Mouse (Mus musculus) midbrain, embryonic 10.5 days (tissue): Measurements from ENCODE around the gene Prss22. TPM values are rescaled to one million over a fixed set of nuclear protein-coding genes. Genes with fewer than 3 reads are reported as not detected.
A peak's percentile ranks its signal among the peaks of the same experiment; 100 is the strongest.
"Not testable (repeated sequence)": the region's sequence is repeated elsewhere in the genome, so short reads cannot be mapped to it uniquely, and the experiment has no call there.

Experiments used
- DNase-seq: peaks from one replicate; pipeline ENCODE4 v3.0.0-alpha.2; 2017; ENCODE audit warnings: low spot score
- H3K27ac ChIP-seq: fragments of 300-500 bp; sonication (generic); replicated peaks from 2 replicates; pipeline ENCODE4 v1.5.1; 2016; ENCODE audit warnings: mild to moderate bottlenecking
- H3K27me3 ChIP-seq: fragments of 300-500 bp; sonication (generic); 2 replicates; pipeline ENCODE4 v1.6.1; 2016; ENCODE audit warnings: low read depth, mild to moderate bottlenecking; ENCODE audit not compliant: poor library complexity, severe bottlenecking
- H3K36me3 ChIP-seq: fragments of 300-500 bp; sonication (generic); 2 replicates; pipeline ENCODE4 v1.6.1; 2016; ENCODE audit warnings: mild to moderate bottlenecking, moderate library complexity
- H3K4me1 ChIP-seq: fragments of 300-500 bp; sonication (generic); 2 replicates; pipeline ENCODE4 v1.6.1; 2016
- H3K4me3 ChIP-seq: fragments of 300-500 bp; sonication (generic); 2 replicates; pipeline ENCODE4 v1.5.1; 2016; ENCODE audit warnings: mild to moderate bottlenecking, moderate library complexity
- H3K9me3 ChIP-seq: fragments of 300-500 bp; sonication (generic); replicated peaks from 2 replicates; pipeline ENCODE4 v1.6.1; 2016; ENCODE audit warnings: mild to moderate bottlenecking
- WGBS: fragments of 180-500 bp; shearing (Covaris S2); methylation state at CpG from one replicate; pipeline ENCODE4 v1.1.7; 2016; 5-methylcytosine and 5-hydroxymethylcytosine counted together
- microRNA-seq: library from miRNA; unstranded; fragments of <30 nt; microRNA quantifications from one replicate; pipeline ENCODE4, GENCODE M21; 2017
- polyA plus RNA-seq: library from polyadenylated mRNA; unstranded; fragments of >200 nt; fragmentation: Nextera tagmentation; extraction: Ambion mirVana; gene quantifications from 2 replicates; pipeline ENCODE4 v1.2.1, GENCODE M21; 2016

Prss22 gene
- polyA plus RNA-seq, 1 experiment from 2014 or later: 0.26 TPM

GRCm38 (mm10) chr17:23961573-23962122, 36.3 kb downstream of the Prss22 start:
- Histone ChIP-seq H3K4me3 (no peak overlapping the region), H3K9me3 (no peaks in the 10 kb centered on the region), H3K27ac (no peak overlapping the region), H3K36me3 (no peaks in the 10 kb centered on the region), H3K27me3 (peaks cover 3% of the 10 kb centered on the region; the same call in 1 of the 2 replicates), H3K4me1 (peaks cover 13% of the 10 kb centered on the region)
- 60% methylated on average over 4 of the region's 4 CpGs for WGBS
- DNase-seq: no peak

DNA sequence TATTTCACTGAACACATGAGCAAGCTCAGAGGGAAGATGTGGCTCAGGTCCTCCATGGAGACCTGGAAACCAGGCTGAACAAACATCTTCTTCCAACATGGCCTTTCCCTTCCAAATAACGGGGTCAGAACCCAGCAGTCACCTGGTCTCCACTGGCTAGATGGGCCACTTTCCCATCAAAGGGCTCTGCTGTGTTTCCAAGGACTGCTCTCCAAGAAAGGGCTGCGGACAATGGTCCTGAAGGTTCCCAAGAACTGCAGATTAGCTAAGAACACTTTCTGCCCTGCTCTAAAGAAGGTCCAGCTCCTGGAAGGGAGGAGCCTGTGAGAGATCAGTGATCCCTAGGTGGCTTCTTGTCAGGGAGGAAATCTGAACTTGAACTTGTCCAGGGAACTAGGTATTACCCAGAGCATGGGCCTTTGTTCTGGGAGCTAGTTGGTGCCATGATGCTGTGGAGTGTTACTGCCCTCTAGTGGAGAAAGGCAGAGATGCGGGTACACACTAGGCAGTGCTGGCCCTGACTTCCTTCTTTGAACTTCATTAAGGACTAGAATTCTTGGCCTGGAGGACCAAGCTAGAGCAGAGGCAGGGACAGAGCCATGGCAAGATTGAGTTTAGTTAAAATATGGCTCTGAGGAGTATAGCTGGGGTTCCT, 37.7 kb downstream of the Prss22 start:
- Histone ChIP-seq H3K4me1 (peaks cover 5% of the 10 kb centered on the region; the same call in 1 of the 2 replicates), H3K27ac (peak overlapping the region; percentile 72), H3K27me3 (peaks cover 3% of the 10 kb centered on the region; the same call in 1 of the 2 replicates), H3K9me3 (no peaks in the 10 kb centered on the region), H3K4me3 (no peak overlapping the region), H3K36me3 (no peaks in the 10 kb centered on the region)
- DNase-seq: peak; percentile 86
- 41% methylated on average over 3 of the region's 3 CpGs for WGBS

GRCm38 (mm10) chr17:23955174-23955573, 42.7 kb downstream of the Prss22 start, which contains the start of gene Sbpl:
TSS of gene Sbpl (minus strand) at chr17:23955274.
- Histone ChIP-seq H3K27me3 (peaks cover 3% of the 10 kb centered on the region; the same call in 1 of the 2 replicates), H3K36me3 (no peaks in the 10 kb centered on the region), H3K4me3 (no peak within 1 kb of the TSS), H3K27ac (no peak within 1 kb of the TSS), H3K4me1 (peaks cover 5% of the 10 kb centered on the region; the same call in 1 of the 2 replicates), H3K9me3 (no peaks in the 10 kb centered on the region)
- DNase-seq: no peak
- WGBS: 82% methylated on average over 5 of the region's 5 CpGs

DNA sequence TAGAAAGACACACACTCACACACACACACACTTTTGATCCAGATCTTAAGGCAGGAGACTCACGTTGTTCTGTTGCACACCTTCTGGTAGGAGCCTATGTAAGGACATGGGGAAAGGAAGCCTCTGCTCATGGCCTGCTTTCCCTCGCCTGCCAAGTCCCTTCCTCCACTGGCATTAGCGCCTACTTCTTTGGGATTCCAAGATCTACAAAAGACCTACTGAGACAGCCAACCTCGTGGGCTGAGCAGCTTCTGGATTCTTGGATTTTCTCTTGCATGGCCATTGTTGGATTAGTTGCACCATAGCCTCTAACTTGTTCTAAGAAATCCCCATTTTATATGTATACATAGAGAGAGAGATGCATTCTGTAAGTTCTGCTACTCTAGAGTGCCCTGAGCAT, 47.1 kb downstream of the Prss22 start:
- not testable (repeated sequence) for H3K36me3 ChIP-seq, H3K27ac ChIP-seq, H3K4me3 ChIP-seq, H3K4me1 ChIP-seq, H3K27me3 ChIP-seq, DNase-seq, H3K9me3 ChIP-seq
- WGBS: 81% methylated on average over 4 of the region's 4 CpGs

- H3K4me3 ChIP-seq: no peak overlapping the region
- H3K27ac ChIP-seq: no peak overlapping the region
- DNase-seq: no peak
- 75% methylated on average over 2 of the region's 2 CpGs for WGBS
- H3K27me3 ChIP-seq: no peaks in the 10 kb centered on the region
- no peaks in the 10 kb centered on the region for H3K4me1 ChIP-seq
- no peaks in the 10 kb centered on the region for H3K36me3 ChIP-seq
- H3K9me3 ChIP-seq: no peaks in the 10 kb centered on the region
Observed at GRCm38 (mm10) chr17:23949068-23949467, 48.8 kb downstream of the Prss22 start.

GRCm38 (mm10) chr17:23947486-23947885, 50.4 kb downstream of the Prss22 start:
- WGBS: 90% methylated on average over 4 of the region's 4 CpGs
- H3K4me3 ChIP-seq, H3K4me1 ChIP-seq, H3K27me3 ChIP-seq, H3K36me3 ChIP-seq, H3K9me3 ChIP-seq, DNase-seq, H3K27ac ChIP-seq: not testable (repeated sequence)

Small RNAs within 50 kb of the gene (microRNA-seq; reads per million reads assigned to microRNA genes)
- not detected for gene Gm27700

Other genes starting within 250 kb of the Prss22 start
- 187 and 202 TPM in 2 replicates for gene Flywch1, start 226.5 kb downstream of the Prss22 start, polyA plus RNA-seq
- gene Flywch2, start 212.0 kb downstream of the Prss22 start, polyA plus RNA-seq: 19.5 and 23.4 TPM in 2 replicates
- gene Srrm2, start 207.6 kb downstream of the Prss22 start, polyA plus RNA-seq: 509 and 515 TPM in 2 replicates
- 1,078 TPM in 2 replicates for gene Elob, start 169.0 kb downstream of the Prss22 start, polyA plus RNA-seq
- 0.28 and 0.52 TPM in 2 replicates for gene Prss33, start 162.0 kb downstream of the Prss22 start, polyA plus RNA-seq
- gene Prss32, start 154.2 kb downstream of the Prss22 start, polyA plus RNA-seq: not detected in 2 replicates
- 1.7 and 2.3 TPM in 2 replicates for gene Prss41, start 153.9 kb downstream of the Prss22 start, polyA plus RNA-seq
- not detected in 2 replicates for gene Prss21, start 130.0 kb downstream of the Prss22 start, polyA plus RNA-seq
- not detected in 2 replicates for gene Dcpp1, start 117.2 kb downstream of the Prss22 start, polyA plus RNA-seq
- not detected in 2 replicates for gene Dcpp2, start 117.2 kb downstream of the Prss22 start, polyA plus RNA-seq
- not detected in 2 replicates for gene Dcpp3, start 80.6 kb downstream of the Prss22 start, polyA plus RNA-seq
- gene Sbp, start 56.4 kb downstream of the Prss22 start, polyA plus RNA-seq: not detected in 2 replicates
- gene Sbpl, start 42.8 kb downstream of the Prss22 start, polyA plus RNA-seq: not detected in 2 replicates
- gene Prss30, start 17.5 kb downstream of the Prss22 start, polyA plus RNA-seq: not detected in 2 replicates
- 0.10 TPM in 1 of 2 replicates, not detected in the other for gene Prss27, start 40.0 kb upstream of the Prss22 start, polyA plus RNA-seq
- gene Kctd5, start 75.4 kb upstream of the Prss22 start, polyA plus RNA-seq: 91.1 and 91.5 TPM in 2 replicates
- 31.5 and 37.9 TPM in 2 replicates for gene Pdpk1, start 152.8 kb upstream of the Prss22 start, polyA plus RNA-seq
- 42.4 and 44.8 TPM in 2 replicates for gene Amdhd2, start 165.7 kb upstream of the Prss22 start, polyA plus RNA-seq
- gene Atp6v0c, start 171.6 kb upstream of the Prss22 start, polyA plus RNA-seq: 467 and 491 TPM in 2 replicates
- gene Tbc1d24, start 207.5 kb upstream of the Prss22 start, polyA plus RNA-seq: 5.3 and 12.5 TPM in 2 replicates
- gene Ntn3, start 211.4 kb upstream of the Prss22 start, polyA plus RNA-seq: 3.8 and 4.4 TPM in 2 replicates
- 22.4 and 22.9 TPM in 2 replicates for gene Tedc2, start 222.8 kb upstream of the Prss22 start, polyA plus RNA-seq